Mouse (Mus musculus) intestine, embryonic 14.5 days (tissue): ENCODE results near the gene Serinc2. TPM values are rescaled to one million over a fixed set of nuclear protein-coding genes. Genes with fewer than 3 reads are reported as not detected.

Experiments used
- ATAC-seq: fragments of 200-750 bp; cut with Nextera tagmentation; replicated peaks from 2 replicates; pipeline ENCODE4 v1.8.0; 2017; ENCODE audit warnings: low read depth, moderate number of reproducible peaks, moderate TSS enrichment, moderate library complexity; ENCODE audit not compliant: low FRiP score, low TSS enrichment
- DNase-seq: peaks from one replicate; pipeline ENCODE4 v3.0.0-alpha.2; 2018; ENCODE audit warnings: low spot score
- H3K27ac ChIP-seq: fragments of 300-500 bp; sonication (generic); 2 replicates; pipeline ENCODE4 v1.5.1; 2014; ENCODE audit warnings: low read depth, mild to moderate bottlenecking, control low read depth
- H3K27me3 ChIP-seq: fragments of 300-500 bp; sonication (generic); replicated peaks from 2 replicates; pipeline ENCODE4 v1.6.1; 2014; ENCODE audit warnings: low read length, control low read depth; ENCODE audit not compliant: control insufficient read depth, insufficient read depth
- H3K36me3 ChIP-seq: fragments of 300-500 bp; sonication (generic); 2 replicates; pipeline ENCODE4 v1.6.1; 2014; ENCODE audit warnings: low read length, control low read depth; ENCODE audit not compliant: control insufficient read depth, insufficient read depth
- H3K4me1 ChIP-seq: fragments of 300-500 bp; sonication (generic); replicated peaks from 2 replicates; pipeline ENCODE4 v1.6.1; 2014; ENCODE audit warnings: low read length, control low read depth, mixed read lengths; ENCODE audit not compliant: control insufficient read depth, insufficient read depth
- H3K4me2 ChIP-seq: fragments of 300-500 bp; sonication (generic); 2 replicates; pipeline ENCODE4 v1.6.1; 2014; ENCODE audit warnings: low read length
- H3K4me3 ChIP-seq: fragments of 300-500 bp; sonication (generic); 2 replicates; pipeline ENCODE4 v1.5.1; 2014; ENCODE audit warnings: low read depth, low read length, control low read depth, mixed read lengths
- H3K9ac ChIP-seq: fragments of 300-500 bp; sonication (generic); 2 replicates; pipeline ENCODE4 v1.6.1; 2014; ENCODE audit warnings: mild to moderate bottlenecking, low read length
- H3K9me3 ChIP-seq: fragments of 300-500 bp; sonication (generic); 2 replicates; pipeline ENCODE4 v1.6.1; 2016; ENCODE audit warnings: low read length, control low read depth; ENCODE audit not compliant: control insufficient read depth
- WGBS: fragments of 180-500 bp; shearing (Covaris S2); extraction: QIAGEN DNeasy Blood & Tissue Kit; methylation state at CpG from one replicate; pipeline ENCODE4 v1.1.7; 2014; 5-methylcytosine and 5-hydroxymethylcytosine counted together
- polyA plus RNA-seq: library from polyadenylated mRNA; unstranded; fragments of >200 nt; fragmentation: Nextera tagmentation; extraction: Ambion mirVana; gene quantifications from 2 replicates; pipeline ENCODE4 v1.2.1, GENCODE M21; 2014

Serinc2 gene
- polyA plus RNA-seq, 1 experiment from 2014 or later, result 24.1 TPM

GRCm38 (mm10) chr4:130316691-130317090 is 37.7 kb upstream of the Serinc2 start:
- 85% methylated on average over 10 of the region's 10 CpGs for WGBS
- 0 out of 2 replicates have a peak, but pooled peaks cover 4% of the 10 kb centered on the region for H3K4me1 ChIP-seq
- H3K27ac ChIP-seq, result peak overlapping the region; percentile 16; the same call in 1 of the 2 replicates
- no peaks in the 10 kb centered on the region for H3K9me3 ChIP-seq
- no peak overlapping the region for H3K4me3 ChIP-seq
- DNase-seq, result no peak
- peaks cover 36% of the 10 kb centered on the region for H3K36me3 ChIP-seq
- H3K9ac ChIP-seq, result no peak overlapping the region
- ATAC-seq, result no peak
- no peak overlapping the region for H3K4me2 ChIP-seq
- 0 out of 2 replicates have a peak, but pooled peaks cover 2% of the 10 kb centered on the region for H3K27me3 ChIP-seq

- Histone ChIP-seq H3K4me1 (0 out of 2 replicates have a peak, but pooled peaks cover 4% of the 10 kb centered on the region), H3K4me2 (no peak overlapping the region), H3K4me3 (no peak overlapping the region), H3K27ac (peak overlapping the region; percentile 16; the same call in 1 of the 2 replicates), H3K36me3 (peaks cover 35% of the 10 kb centered on the region), H3K27me3 (peaks cover 5% of the 10 kb centered on the region; the same call in 1 of the 2 replicates), H3K9ac (no peak overlapping the region), H3K9me3 (no peaks in the 10 kb centered on the region)
- ATAC-seq (no peak), DNase-seq (no peak)
- 78% methylated on average over 13 of the region's 13 CpGs for WGBS
These were observed 36.9 kb upstream of the Serinc2 start for GRCm38 (mm10) chr4:130315771-130316527.

GRCm38 (mm10) chr4:130313552-130313951 is 34.5 kb upstream of the Serinc2 start:
- Histone ChIP-seq H3K27me3 (peaks cover 26% of the 10 kb centered on the region), H3K9ac (no peak overlapping the region), H3K4me3 (no peak overlapping the region), H3K9me3 (no peaks in the 10 kb centered on the region), H3K36me3 (peaks cover 26% of the 10 kb centered on the region), H3K4me2 (no peak overlapping the region), H3K4me1 (peaks cover 6% of the 10 kb centered on the region; the same call in 1 of the 2 replicates), H3K27ac (no peak overlapping the region)
- ATAC-seq (no peak), DNase-seq (no peak)
- WGBS, result 93% methylated on average over 4 of the region's 4 CpGs

- ATAC-seq, result no peak
- 86% methylated on average over 3 of the region's 3 CpGs for WGBS
These were observed 33.5 kb upstream of the Serinc2 start for GRCm38 (mm10) chr4:130312526-130312925.

GRCm38 (mm10) chr4:130309254-130309653 is 30.2 kb upstream of the Serinc2 start:
- Histone ChIP-seq H3K36me3 (peaks cover 5% of the 10 kb centered on the region; the same call in 1 of the 2 replicates), H3K9me3 (no peaks in the 10 kb centered on the region), H3K4me1 (peaks cover 10% of the 10 kb centered on the region; the same call in 1 of the 2 replicates), H3K4me2 (peak overlapping the region; percentile 74), H3K4me3 (peak overlapping the region; percentile 41; the same call in 1 of the 2 replicates), H3K9ac (no peak overlapping the region), H3K27ac (no peak overlapping the region), H3K27me3 (peaks cover 44% of the 10 kb centered on the region)
- ATAC-seq (no peak), DNase-seq (no peak)
- 51% methylated on average over 8 of the region's 8 CpGs for WGBS

More at GRCm38 (mm10) chr4:130312526-130312925, 33.5 kb upstream of the Serinc2 start:
- H3K4me2 ChIP-seq, result no peak overlapping the region
- H3K4me3 ChIP-seq, result no peak overlapping the region
- H3K9me3 ChIP-seq, result no peaks in the 10 kb centered on the region
- peaks cover 35% of the 10 kb centered on the region for H3K27me3 ChIP-seq
- no peak for DNase-seq
- H3K27ac ChIP-seq, result no peak overlapping the region
- H3K36me3 ChIP-seq, result peaks cover 21% of the 10 kb centered on the region
- no peak overlapping the region for H3K9ac ChIP-seq
- H3K4me1 ChIP-seq, result peaks cover 13% of the 10 kb centered on the region; the same call in 1 of the 2 replicates

- Histone ChIP-seq H3K9ac (peak within 1 kb of the TSS; percentile 31; the same call in 1 of the 2 replicates), H3K27ac (no peak within 1 kb of the TSS), H3K9me3 (no peaks in the 10 kb centered on the region), H3K27me3 (peaks cover 44% of the 10 kb centered on the region), H3K36me3 (no peaks in the 10 kb centered on the region), H3K4me3 (peak within 1 kb of the TSS; percentile 41), H3K4me1 (peaks cover 10% of the 10 kb centered on the region; the same call in 1 of the 2 replicates), H3K4me2 (peak within 1 kb of the TSS; percentile 74)
- DNase-seq (peak; percentile 75), ATAC-seq (peak; percentile 38; the same call in 1 of the 2 replicates)
- under 1% methylated on average over 52 of the region's 52 CpGs for WGBS
These were observed 29.5 kb upstream of the Serinc2 start, which contains the start of the genes Fabp3 and Gm10570 for GRCm38 (mm10) chr4:130308231-130309081. Gene Fabp3 (plus strand): TSS chr4:130308595. Gene Gm10570 (minus strand): TSS chr4:130308674.

GRCm38 (mm10) chr4:130307851-130308230 is 28.8 kb upstream of the Serinc2 start:
- DNase-seq, result no peak
- Histone ChIP-seq H3K27me3 (peaks cover 44% of the 10 kb centered on the region), H3K9me3 (no peaks in the 10 kb centered on the region), H3K9ac (0 out of 2 replicates have a peak overlapping the region, but pooled peaks have one; percentile 31), H3K27ac (no peak overlapping the region), H3K4me1 (peaks cover 10% of the 10 kb centered on the region; the same call in 1 of the 2 replicates), H3K4me2 (peak overlapping the region; percentile 74), H3K4me3 (peak overlapping the region; percentile 41), H3K36me3 (no peaks in the 10 kb centered on the region)
- WGBS, result under 1% methylated on average over 23 of the region's 23 CpGs
- peak; percentile 58 for ATAC-seq
